Mouse (Mus musculus) MEL (cell line): ENCODE measurements around the gene Itpkc. TPM values are rescaled to one million over a fixed set of nuclear protein-coding genes. Genes with fewer than 3 reads are reported as not detected.

Experiments
- DNase-seq: peaks from one replicate; pipeline ENCODE4 v3.0.0; 2011; ENCODE audit warnings: low read depth, low spot score
- H3K27ac ChIP-seq: 2 replicates; pipeline ENCODE4 v1.5.1; 2012; ENCODE audit warnings: low read depth, mild to moderate bottlenecking, control low read depth, low read length, moderate library complexity; ENCODE audit not compliant: control insufficient read depth
- H3K27me3 ChIP-seq, 2 experiments: fragments of 150-350 bp in 1 of 2; sonication (generic) in 1 of 2; 2 replicates each; pipeline ENCODE4 v1.6.1; 2012; ENCODE audit warnings: low read length in 2 of 2, mild to moderate bottlenecking in 2 of 2, improper control_type of control experiment in 1 of 2, moderate library complexity in 1 of 2; ENCODE audit not compliant: insufficient read depth in 2 of 2, control insufficient read depth in 1 of 2
- H3K36me3 ChIP-seq, 2 experiments: 2 replicates each; pipeline ENCODE4 v1.6.1; 2012 to 2014; ENCODE audit warnings: low read length in 2 of 2, improper control_type of control experiment in 1 of 2, inconsistent platforms in 1 of 2, mild to moderate bottlenecking in 1 of 2; ENCODE audit not compliant: insufficient read depth in 2 of 2, control insufficient read depth in 1 of 2
- H3K4me1 ChIP-seq, 2 experiments: fragments of 150-350 bp in 1 of 2; sonication (generic) in 1 of 2; 2 replicates each; pipeline ENCODE4 v1.6.1; 2012; ENCODE audit warnings: low read length in 2 of 2, improper control_type of control experiment in 1 of 2, mild to moderate bottlenecking in 1 of 2; ENCODE audit not compliant: insufficient read depth in 2 of 2, control insufficient read depth in 1 of 2
- H3K4me3 ChIP-seq, 2 experiments: fragments of 150-350 bp in 1 of 2; sonication (generic) in 1 of 2; 2 replicates each; pipeline ENCODE4 v1.5.1; 2012; ENCODE audit warnings: low read depth in 2 of 2, low read length in 2 of 2, mild to moderate bottlenecking in 2 of 2, moderate library complexity in 2 of 2, control low read depth in 1 of 2, improper control_type of control experiment in 1 of 2; ENCODE audit not compliant: control insufficient read depth in 1 of 2, insufficient read depth in 1 of 2
- H3K79me2 ChIP-seq: 2 replicates; pipeline ENCODE4 v1.6.1; 2012; ENCODE audit warnings: mild to moderate bottlenecking, low read length, moderate library complexity; ENCODE audit not compliant: control insufficient read depth, poor library complexity, insufficient read depth
- H3K9ac ChIP-seq: 2 replicates; pipeline ENCODE4 v1.6.1; 2012; ENCODE audit warnings: low read depth, mild to moderate bottlenecking, control low read depth, low read length, moderate library complexity; ENCODE audit not compliant: control insufficient read depth, poor library complexity, severe bottlenecking
- H3K9me3 ChIP-seq: fragments of 150-350 bp; sonication (generic); replicated peaks from 2 replicates; pipeline ENCODE4 v1.6.1; 2012; ENCODE audit warnings: mild to moderate bottlenecking, low read length, improper control_type of control experiment, moderate library complexity; ENCODE audit not compliant: insufficient read depth
- BHLHE40 ChIP-seq: IDR thresholded peaks from 2 replicates; pipeline ENCODE4 v1.6.1; 2012; ENCODE audit warnings: low read depth, mild to moderate bottlenecking, inconsistent platforms, low read length, improper control_type of control experiment, borderline replicate concordance
- CHD2 ChIP-seq: IDR thresholded peaks from 2 replicates; pipeline ENCODE4 v1.6.1; 2011; ENCODE audit warnings: low read length, improper control_type of control experiment
- CTCF ChIP-seq, 3 experiments: IDR thresholded peaks in 2 of 3; conservative IDR thresholded peaks in 1 of 3; 2 replicates each; pipeline ENCODE4 v1.5.1; 2011 to 2012; ENCODE audit warnings: low read length in 3 of 3, low read depth in 2 of 3, mild to moderate bottlenecking in 2 of 3, improper control_type of control experiment in 1 of 3, inconsistent platforms in 1 of 3, mixed read lengths in 1 of 3, moderate library complexity in 1 of 3; ENCODE audit not compliant: control insufficient read depth in 1 of 3, insufficient read depth in 1 of 3, poor library complexity in 1 of 3, severe bottlenecking in 1 of 3
- EP300 ChIP-seq, 2 experiments: IDR thresholded peaks; 2 replicates each; pipeline ENCODE4 v1.6.1; 2011; ENCODE audit warnings: improper control_type of control experiment in 2 of 2, low read length in 2 of 2, low read depth in 1 of 2, mild to moderate bottlenecking in 1 of 2
- GATA1 ChIP-seq: IDR thresholded peaks from 2 replicates; pipeline ENCODE4 v1.6.1; 2011; ENCODE audit warnings: low read depth, low read length, improper control_type of control experiment
- KAT2A ChIP-seq: conservative IDR thresholded peaks from 2 replicates; pipeline ENCODE4 v1.6.1; 2012; ENCODE audit warnings: low read depth, low read length, improper control_type of control experiment, inconsistent platforms
- MAFK ChIP-seq: IDR thresholded peaks from 2 replicates; pipeline ENCODE4 v1.6.1; 2011; ENCODE audit warnings: low read depth, mild to moderate bottlenecking, low read length, improper control_type of control experiment, borderline replicate concordance
- MAX ChIP-seq: IDR thresholded peaks from 2 replicates; pipeline ENCODE4 v1.6.1; 2011; ENCODE audit warnings: low read length, improper control_type of control experiment
- MEF2A ChIP-seq: IDR thresholded peaks from 2 replicates; pipeline ENCODE4 v1.6.1; 2014; ENCODE audit warnings: low read depth, mild to moderate bottlenecking, inconsistent platforms, low read length, improper control_type of control experiment; ENCODE audit not compliant: poor library complexity, insufficient replicate concordance, severe bottlenecking; ENCODE audit errors: extremely low read depth
- MXI1 ChIP-seq: IDR thresholded peaks from 2 replicates; pipeline ENCODE4 v1.6.1; 2011; ENCODE audit warnings: mild to moderate bottlenecking, low read depth, low read length, improper control_type of control experiment
- MYB ChIP-seq: IDR thresholded peaks from 2 replicates; pipeline ENCODE4 v1.6.1; 2011; ENCODE audit warnings: mild to moderate bottlenecking, low read depth, low read length, improper control_type of control experiment
- NELFE ChIP-seq: IDR thresholded peaks from 2 replicates; pipeline ENCODE4 v1.6.1; 2011; ENCODE audit warnings: low read depth, low read length, improper control_type of control experiment
- NRF1 ChIP-seq: IDR thresholded peaks from 2 replicates; pipeline ENCODE4 v1.6.1; 2014; ENCODE audit warnings: low read depth, mild to moderate bottlenecking, inconsistent platforms, low read length, improper control_type of control experiment, moderate library complexity; ENCODE audit not compliant: poor library complexity, insufficient read depth, severe bottlenecking
- POLR2A ChIP-seq, 2 experiments: IDR thresholded peaks; 2 replicates each; pipeline ENCODE4 v1.6.1; 2011 to 2012; ENCODE audit warnings: low read length in 2 of 2, mild to moderate bottlenecking in 2 of 2, control low read depth in 1 of 2, improper control_type of control experiment in 1 of 2, low read depth in 1 of 2, moderate library complexity in 1 of 2; ENCODE audit not compliant: control insufficient read depth in 1 of 2, insufficient read depth in 1 of 2, poor library complexity in 1 of 2
- RAD21 ChIP-seq: IDR thresholded peaks from 2 replicates; pipeline ENCODE4 v1.6.1; 2011; ENCODE audit warnings: mild to moderate bottlenecking, low read depth, low read length, improper control_type of control experiment
- RCOR1 ChIP-seq: IDR thresholded peaks from 2 replicates; pipeline ENCODE4 v1.6.1; 2012; ENCODE audit warnings: low read depth, mild to moderate bottlenecking, inconsistent platforms, low read length, improper control_type of control experiment
- SIN3A ChIP-seq: IDR thresholded peaks from 2 replicates; pipeline ENCODE4 v1.6.1; 2012; ENCODE audit warnings: low read length, improper control_type of control experiment, inconsistent platforms
- SMC3 ChIP-seq: IDR thresholded peaks from 2 replicates; pipeline ENCODE4 v1.6.1; 2011; ENCODE audit warnings: low read depth, low read length, improper control_type of control experiment
- TBP ChIP-seq: IDR thresholded peaks from 2 replicates; pipeline ENCODE4 v1.8.0; 2011; ENCODE audit warnings: low read depth, low read length, improper control_type of control experiment
- TCF12 ChIP-seq: IDR thresholded peaks from 2 replicates; pipeline ENCODE4 v1.6.1; 2014; ENCODE audit warnings: low read depth, mild to moderate bottlenecking, inconsistent platforms, low read length, improper control_type of control experiment, moderate library complexity
- USF1 ChIP-seq: IDR thresholded peaks from 2 replicates; pipeline ENCODE4 v1.6.1; 2014; ENCODE audit warnings: low read depth, mild to moderate bottlenecking, inconsistent platforms, low read length, improper control_type of control experiment, moderate library complexity
- USF2 ChIP-seq, 2 experiments: IDR thresholded peaks; 2 replicates each; pipeline ENCODE4 v1.6.1; 2011 to 2012; ENCODE audit warnings: improper control_type of control experiment in 2 of 2, low read length in 2 of 2, borderline replicate concordance in 1 of 2, inconsistent platforms in 1 of 2, low read depth in 1 of 2, mild to moderate bottlenecking in 1 of 2; ENCODE audit not compliant: insufficient read depth in 1 of 2
- ZC3H11A ChIP-seq: IDR thresholded peaks from 2 replicates; pipeline ENCODE4 v1.6.1; 2012; ENCODE audit warnings: low read depth, mild to moderate bottlenecking, inconsistent platforms, low read length, improper control_type of control experiment
- ZKSCAN1 ChIP-seq: IDR thresholded peaks from 2 replicates; pipeline ENCODE4 v1.6.1; 2012; ENCODE audit warnings: low read depth, mild to moderate bottlenecking, inconsistent platforms, low read length, improper control_type of control experiment, moderate library complexity
- ZNF384 ChIP-seq: IDR thresholded peaks from 2 replicates; pipeline ENCODE4 v1.6.1; 2012; ENCODE audit warnings: low read depth, mild to moderate bottlenecking, inconsistent platforms, low read length, improper control_type of control experiment
- polyA plus RNA-seq, 2 experiments: library from polyadenylated mRNA; stranded (reverse) in 1 of 2; unstranded in 1 of 2; fragments of >175 nt in 1 of 2; fragments of >200 nt in 1 of 2; gene quantifications; 2 replicates each; pipeline versions ENCODE4 v1.2.1 to v1.2.4; 2012; ENCODE audit warnings: low replicate concordance in 2 of 2, low read depth in 1 of 2; ENCODE audit not compliant: insufficient read length in 2 of 2, insufficient read depth in 1 of 2, missing spikeins in 1 of 2
- total RNA-seq: library from RNA; depleted of rRNA; stranded (reverse); fragments of 300-350 nt; gene quantifications from 2 replicates; pipeline ENCODE4 v1.2.3, GENCODE M21; 2012

Itpkc gene
- total and polyA plus RNA-seq, 3 experiments, result 6.3 to 6.8 TPM; not detected in 1

- Histone ChIP-seq H3K9me3 (no peaks in the 10 kb centered on the region), H3K36me3 (peaks cover 0 to 4% of the 10 kb centered on the region in 2 experiments; a peak in 2 of 4 replicates)
- no peak for TF ChIP-seq TBP
- TF ChIP-seq TCF12, result no peak
- TF ChIP-seq RAD21, result peak; percentile 6; the same call in 1 of the 2 replicates
- no peak for TF ChIP-seq MYB
- TF ChIP-seq USF2 (IDR thresholded peaks at IDR 0.05; ENCODE audit: borderline replicate concordance in 1 of 2, insufficient read depth in 1 of 2, low read depth in 1 of 2, low read length in 2 of 2), result no peak
- TF ChIP-seq MXI1, result no peak
- no peak for TF ChIP-seq CHD2
- TF ChIP-seq POLR2A (IDR thresholded peaks at IDR 0.05; ENCODE audit: control insufficient read depth in 1 of 2, insufficient read depth in 1 of 2, low read depth in 1 of 2, low read length in 2 of 2, poor library complexity in 1 of 2), result no peak
- TF ChIP-seq ZC3H11A, result no peak
- TF ChIP-seq ZKSCAN1, result no peak
- TF ChIP-seq BHLHE40, result no peak
- TF ChIP-seq USF1, result no peak
- TF ChIP-seq GATA1, result no peak
- peak; percentile 21; the same call in 1 of the 2 replicates for TF ChIP-seq SMC3
- TF ChIP-seq RCOR1, result no peak
- no peak for TF ChIP-seq NRF1
- TF ChIP-seq MAFK, result no peak
- peak in 1 of 3 experiments; percentile 60; a peak in 2 of 6 replicates for TF ChIP-seq CTCF (IDR thresholded peaks at IDR 0.05 in 2 of 3, conservative IDR thresholded peaks at IDR 0.05 in 1 of 3; ENCODE audit: control insufficient read depth in 1 of 3, insufficient read depth in 1 of 3, low read depth in 2 of 3, low read length in 3 of 3, poor library complexity in 1 of 3, severe bottlenecking in 1 of 3)
- no peak for TF ChIP-seq SIN3A
- TF ChIP-seq KAT2A, result no peak
- no peak for TF ChIP-seq NELFE
- TF ChIP-seq, all 39 proteins: peak for 3
- Histone ChIP-seq H3K27ac (no peak overlapping the region), H3K9ac (no peak overlapping the region), H3K27me3 (no peaks in the 10 kb centered on the region), H3K4me3 (no peak overlapping the region), H3K4me1 (peaks cover 0 to 7% of the 10 kb centered on the region in 2 experiments; a peak in 1 of 4 replicates), H3K79me2 (no peaks in the 10 kb centered on the region; the same call in 1 of the 2 replicates)
- DNase-seq, result no peak
These were observed 9.1 kb upstream of the Itpkc start for GRCm38 (mm10) chr7:27237527-27237926.

GRCm38 (mm10) chr7:27235726-27236125, 7.3 kb upstream of the Itpkc start:
- H3K79me2 ChIP-seq, result no peaks in the 10 kb centered on the region; the same call in 1 of the 2 replicates
- no peak for DNase-seq
- TF ChIP-seq SIN3A, result no peak
- TF ChIP-seq ZNF384, result no peak
- no peak for TF ChIP-seq RAD21
- no peak for TF ChIP-seq MEF2A
- TF ChIP-seq EP300 (IDR thresholded peaks at IDR 0.05; ENCODE audit: low read depth in 1 of 2, low read length in 2 of 2), result no peak
- no peak for TF ChIP-seq MAX
- no peak for TF ChIP-seq USF1
- TF ChIP-seq NRF1, result no peak
- no peak for TF ChIP-seq BHLHE40
- TF ChIP-seq, all 39 proteins: peak for 0
- H3K27me3 ChIP-seq, result no peaks in the 10 kb centered on the region
- H3K9me3 ChIP-seq, result no peaks in the 10 kb centered on the region
- H3K9ac ChIP-seq, result no peak overlapping the region
- no peak overlapping the region for H3K27ac ChIP-seq
- H3K36me3 ChIP-seq, result peaks cover 0 to 8% of the 10 kb centered on the region in 2 experiments; a peak in 2 of 4 replicates
- no peak overlapping the region for H3K4me3 ChIP-seq
- peaks cover 3 to 17% of the 10 kb centered on the region in 2 experiments; a peak in 3 of 4 replicates for H3K4me1 ChIP-seq
